Mouse (Mus musculus) spleen, adult 2 months (tissue): ENCODE results near the gene Ttc30a2. TPM values are rescaled to one million over a fixed set of nuclear protein-coding genes. Genes with fewer than 3 reads are reported as not detected.
"Not testable (repeated sequence)": the region's sequence is repeated elsewhere in the genome, so short reads cannot be mapped to it uniquely, and the experiment has no call there.

ENCODE experiments used
- DNase-seq, 2 experiments: peaks; one replicate each; pipeline versions ENCODE4 v3.0.0 to v3.0.0-alpha.2; 2012 to 2021; ENCODE audit warnings: low spot score in 2 of 2, low read depth in 1 of 2
- H3K27ac ChIP-seq: fragments of 200-500 bp; 2 replicates; pipeline ENCODE4 v1.5.1; 2012; ENCODE audit warnings: low read length, inconsistent platforms; ENCODE audit not compliant: insufficient read depth
- H3K27me3 ChIP-seq: fragments of 200-500 bp; 2 replicates; pipeline ENCODE4 v1.6.1; 2012; ENCODE audit warnings: mild to moderate bottlenecking, moderate library complexity, low read length, inconsistent platforms; ENCODE audit not compliant: control insufficient read depth, insufficient read depth
- H3K36me3 ChIP-seq: fragments of 200-500 bp; 2 replicates; pipeline ENCODE4 v1.6.1; 2012; ENCODE audit warnings: mild to moderate bottlenecking, low read length, inconsistent platforms; ENCODE audit not compliant: control insufficient read depth, insufficient read depth
- H3K4me1 ChIP-seq: fragments of 200-500 bp; 2 replicates; pipeline ENCODE4 v1.6.1; 2011; ENCODE audit warnings: inconsistent platforms; ENCODE audit not compliant: control insufficient read depth, insufficient read depth, insufficient read length
- H3K4me3 ChIP-seq: fragments of 200-500 bp; 2 replicates; pipeline ENCODE4 v1.5.1; 2011; ENCODE audit warnings: mild to moderate bottlenecking, inconsistent platforms; ENCODE audit not compliant: insufficient read depth, insufficient read length; ENCODE audit errors: extremely low read depth
- CTCF ChIP-seq: fragments of 200-500 bp; IDR thresholded peaks from 2 replicates; pipeline ENCODE4 v1.5.1; 2011; ENCODE audit warnings: mild to moderate bottlenecking, inconsistent platforms; ENCODE audit not compliant: insufficient read depth, insufficient read length, insufficient replicate concordance; ENCODE audit errors: extremely low read depth
- POLR2A ChIP-seq: fragments of 200-500 bp; IDR thresholded peaks from 2 replicates; pipeline ENCODE4 v1.6.1; 2011; ENCODE audit warnings: low read depth, low read length, inconsistent platforms
- whole genome bisulfite sequencing: fragments of 180-500 bp; shearing (Covaris S2); methylation state at CpG from one replicate; pipeline ENCODE4 v1.1.7; 2018; 5-methylcytosine and 5-hydroxymethylcytosine counted together
- polyA plus RNA-seq: library from polyadenylated mRNA; depleted of rRNA; stranded (reverse); fragments of >200 nt; gene quantifications from 2 replicates; pipeline ENCODE4 v1.2.3, GENCODE M21; 2012; rRNA removed

Ttc30a2 gene
- polyA plus RNA-seq: 0.07 and 0.12 TPM in 2 replicates

- not testable (repeated sequence) for DNase-seq, H3K4me1 ChIP-seq, H3K27ac ChIP-seq, H3K4me3 ChIP-seq, H3K27me3 ChIP-seq, H3K36me3 ChIP-seq
- WGBS: 63% methylated on average over 22 of the region's 24 CpGs
Observed at GRCm38 (mm10) chr2:75977752-75978368, at the start of gene Ttc30a2. Gene Ttc30a2 (minus strand): TSS chr2:75978170.

- H3K27ac ChIP-seq: no peak overlapping the region
- no peaks in the 10 kb centered on the region for H3K4me1 ChIP-seq
- no peak overlapping the region for H3K4me3 ChIP-seq
- no peaks in the 10 kb centered on the region for H3K36me3 ChIP-seq
- 54% methylated on average over 7 of the region's 7 CpGs for WGBS
- TF ChIP-seq POLR2A (no peak), CTCF (no peak)
- H3K27me3 ChIP-seq: no peaks in the 10 kb centered on the region
- DNase-seq: no peak
Observed at GRCm38 (mm10) chr2:76016890-76017289, 38.9 kb upstream of the Ttc30a2 start.

- Histone ChIP-seq H3K4me1 (no peaks in the 10 kb centered on the region), H3K27ac (no peak overlapping the region), H3K36me3 (no peaks in the 10 kb centered on the region), H3K27me3 (no peaks in the 10 kb centered on the region), H3K4me3 (no peak overlapping the region)
- 92% methylated on average over 8 of the region's 8 CpGs for WGBS
- no peak for DNase-seq
- TF ChIP-seq CTCF (no peak), POLR2A (no peak)
Observed at GRCm38 (mm10) chr2:76016136-76016535, 38.2 kb upstream of the Ttc30a2 start.

- no peak for DNase-seq
- Histone ChIP-seq H3K4me1 (no peaks in the 10 kb centered on the region), H3K4me3 (no peak overlapping the region), H3K36me3 (no peaks in the 10 kb centered on the region), H3K27me3 (no peaks in the 10 kb centered on the region), H3K27ac (no peak overlapping the region)
- WGBS: 74% methylated on average over 7 of the region's 7 CpGs
- no peak for TF ChIP-seq POLR2A
- no peak for TF ChIP-seq CTCF
Observed at GRCm38 (mm10) chr2:76015460-76015859, 37.5 kb upstream of the Ttc30a2 start.

GRCm38 (mm10) chr2:76014659-76015058 lies 36.7 kb upstream of the Ttc30a2 start:
- 89% methylated on average over 3 of the region's 3 CpGs for WGBS
- no peaks in the 10 kb centered on the region for H3K4me1 ChIP-seq
- H3K27me3 ChIP-seq: no peaks in the 10 kb centered on the region
- no peak overlapping the region for H3K27ac ChIP-seq
- no peak for TF ChIP-seq CTCF
- no peak overlapping the region for H3K4me3 ChIP-seq
- no peaks in the 10 kb centered on the region for H3K36me3 ChIP-seq
- DNase-seq: no peak

GRCm38 (mm10) chr2:76006194-76006593 lies 28.2 kb upstream of the Ttc30a2 start:
- TF ChIP-seq POLR2A (no peak), CTCF (no peak)
- H3K4me3 ChIP-seq: no peak overlapping the region
- DNase-seq: no peak
- H3K27me3 ChIP-seq: no peaks in the 10 kb centered on the region
- no peaks in the 10 kb centered on the region for H3K4me1 ChIP-seq
- no peaks in the 10 kb centered on the region for H3K36me3 ChIP-seq
- 54% methylated on average over 4 of the region's 4 CpGs for WGBS
- H3K27ac ChIP-seq: no peak overlapping the region

- no peaks in the 10 kb centered on the region for H3K4me1 ChIP-seq
- WGBS: 88% methylated on average over 9 of the region's 9 CpGs
- H3K36me3 ChIP-seq: no peaks in the 10 kb centered on the region
- H3K27me3 ChIP-seq: no peaks in the 10 kb centered on the region
- no peak for TF ChIP-seq CTCF
- H3K27ac ChIP-seq: no peak overlapping the region
- H3K4me3 ChIP-seq: no peak overlapping the region
- DNase-seq: no peak
Observed at GRCm38 (mm10) chr2:76002899-76003298, 24.9 kb upstream of the Ttc30a2 start.
